Mouse (Mus musculus): ENCODE measurements around the gene Mup8.
"Not testable (repeated sequence)": the region's sequence is repeated elsewhere in the genome, so short reads cannot be mapped to it uniquely, and the experiment has no call there.

The Mup8 gene

DNA sequence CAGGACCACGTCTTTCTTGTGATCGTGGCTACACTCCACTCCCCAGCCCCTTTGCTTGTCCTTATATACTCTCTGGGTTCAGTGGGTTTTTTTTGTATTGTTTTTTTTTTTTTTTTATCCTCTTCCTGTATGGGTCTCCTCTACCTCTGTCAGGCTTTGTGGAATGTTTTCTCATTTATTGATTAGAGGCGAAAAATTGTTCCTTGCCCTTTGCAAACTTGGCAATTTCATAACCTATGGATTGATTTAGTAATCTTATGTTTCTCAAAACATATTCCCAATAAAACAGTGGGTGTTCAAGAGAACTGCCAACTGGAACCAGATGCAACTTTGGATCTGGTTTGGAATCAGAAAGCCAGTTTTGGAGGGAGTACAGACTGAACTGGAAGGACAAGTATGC is at the start of gene Mup8:
TSS of gene Mup8 (minus strand) at position 101 of the 400 bp plus-strand sequence.
- DNase-seq = not testable (repeated sequence)

DNA sequence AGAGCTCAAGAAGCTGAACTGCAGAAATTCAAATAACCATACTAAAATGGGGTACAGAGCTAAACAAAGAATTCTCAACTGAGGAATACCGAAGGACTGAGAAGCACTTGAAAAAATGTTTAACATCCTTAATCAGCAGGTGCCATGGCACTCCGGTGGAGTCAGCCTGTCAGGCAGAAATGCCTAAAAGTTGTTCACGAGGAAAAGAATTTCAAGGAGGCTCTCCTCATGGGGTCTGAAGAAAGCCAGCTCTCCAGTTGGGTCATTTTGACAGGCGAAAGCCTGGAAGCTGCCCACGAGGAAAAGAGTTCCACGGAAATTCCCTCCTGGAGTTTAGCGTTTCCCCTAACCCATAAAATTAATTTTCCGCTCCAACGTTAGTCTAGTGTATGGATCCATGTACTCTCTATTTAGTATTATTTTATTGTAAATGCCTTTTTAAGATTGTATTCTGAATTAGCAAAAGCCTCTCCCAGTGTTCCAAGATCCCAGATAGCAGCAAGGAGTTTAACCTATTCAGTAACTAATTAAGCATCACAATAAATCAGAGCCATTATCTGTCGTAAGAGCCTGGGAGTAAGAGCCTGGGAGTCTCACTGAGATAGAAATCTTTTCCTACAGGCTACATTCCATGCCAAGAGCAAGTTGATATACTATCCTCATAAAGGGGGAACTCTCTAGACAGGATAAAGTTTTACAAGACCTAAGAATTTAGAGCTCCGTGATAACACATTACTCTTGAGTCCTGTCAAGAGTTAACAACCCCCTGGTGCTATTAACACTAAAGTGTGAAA is 43.8 kb upstream of the Mup8 start:
- DNase-seq = not testable (repeated sequence)

- DNase-seq = not testable (repeated sequence)
These were observed 40.3 kb upstream of the Mup8 start for GRCm38 (mm10) chr4:60262706-60263105.

Measured in lung, postnatal 4 days (tissue).